Mouse (Mus musculus) CD4-positive naive resting alpha-beta T cell, adult 57 days (primary cell): ENCODE measurements around the gene Pcdh11x. TPM values are rescaled to one million over a fixed set of nuclear protein-coding genes. Genes with fewer than 3 reads are reported as not detected.

Source experiments
- total RNA-seq: library from RNA; stranded (reverse); gene quantifications from one replicate; pipeline ENCODE4 v1.2.4, GENCODE M21; 2023

The Pcdh11x gene
- not detected for total RNA-seq

DNA sequence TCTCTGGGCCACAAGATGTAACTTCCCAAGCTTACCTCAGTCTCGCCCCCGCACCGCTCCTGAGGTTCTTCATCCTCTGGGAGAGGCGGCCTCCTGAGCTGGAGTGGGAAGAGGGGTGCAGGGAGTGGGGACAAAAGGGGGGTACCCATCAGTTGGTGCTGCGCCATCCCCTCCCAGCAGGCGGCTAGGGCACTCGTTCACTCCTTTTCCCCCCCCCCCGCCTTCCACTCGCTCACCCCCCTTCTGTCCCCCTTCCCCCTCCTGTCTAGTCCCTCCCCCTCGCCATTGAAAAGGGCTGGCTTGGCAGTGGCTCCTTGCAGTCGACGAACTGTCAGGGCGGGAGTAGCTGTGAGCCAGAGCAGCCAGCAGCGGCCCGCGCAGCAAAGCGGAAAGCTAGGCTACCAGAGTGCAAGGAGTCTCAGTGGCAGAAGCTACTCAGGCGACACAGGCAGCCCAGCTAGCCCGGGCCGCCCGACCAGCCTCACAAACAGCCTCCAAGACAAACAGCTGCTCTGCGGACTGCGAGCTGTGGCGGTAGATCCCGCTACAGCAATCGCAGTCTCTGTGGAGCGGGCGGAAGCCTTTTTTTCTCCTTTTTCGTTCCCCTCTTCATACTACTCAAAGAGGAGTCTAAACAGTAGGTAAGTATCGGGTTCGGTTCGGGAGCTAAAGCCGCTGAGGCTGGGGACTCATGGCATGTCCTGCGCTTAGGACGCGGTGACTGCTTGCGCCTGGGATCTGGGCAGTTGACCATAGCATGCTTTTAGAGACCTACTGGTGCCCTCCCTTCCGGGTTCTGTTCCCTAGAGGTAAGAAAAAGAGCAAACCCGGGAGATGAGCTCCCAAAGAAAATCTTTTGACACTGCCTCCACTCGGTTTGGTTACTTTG lies at the start of gene Pcdh11x:
Pcdh11x (plus strand) TSS at position 249 of the 889 bp plus-strand sequence.

DNA sequence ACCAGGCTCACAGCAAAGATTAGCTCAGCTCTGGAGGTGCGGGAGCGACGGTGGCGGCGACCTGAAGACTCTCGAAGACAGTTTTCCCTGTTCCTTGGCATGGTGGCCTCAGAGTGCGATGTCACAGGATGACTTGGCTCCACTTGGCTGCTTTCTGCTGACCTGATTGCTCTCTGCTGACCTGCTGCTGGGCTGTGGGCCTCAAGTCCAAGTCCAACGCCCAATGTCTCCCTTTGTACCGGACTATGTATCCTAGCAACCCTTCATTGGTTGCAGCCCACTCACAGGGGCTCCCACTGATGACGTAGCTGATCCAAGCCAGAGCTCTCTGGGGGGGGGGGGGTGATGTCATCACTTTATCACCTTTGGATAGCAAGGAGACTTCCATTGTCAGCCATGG lies 22.9 kb downstream of the Pcdh11x start, which contains the start of gene H2afb3:
H2afb3 (minus strand) TSS at position 101 of the 400 bp plus-strand sequence.

Other genes with a start within 250 kb of the Pcdh11x start
- gene H2afb3, start 22.8 kb downstream of the Pcdh11x start, total RNA-seq = not detected